Comparison of ENCODE assay signal across 18 mouse cellular contexts in genomic region chr6:116724489-116725160, GRCm38 (mm10). TPM values are rescaled to one million over a fixed set of nuclear protein-coding genes. Genes with fewer than 3 reads are reported as not detected.
DNase-seq lines count a peak whose midpoint lies in the region; ATAC-seq and TF ChIP-seq lines count a peak whose summit lies in the region.
"Had no signal": no experiment of that assay in that cellular context is flagged by ENCODE, and none has a peak within 500 bp of the region (broad histone marks: within the 10 kb centered on the region; RNA-seq: fewer than 3 reads in every experiment).

No protein-coding gene starts in this region.

- H3K9me3 ChIP-seq in liver, embryonic 16.5 days (replicated peaks; ENCODE audit: control insufficient read depth, low read length) = no peaks in the 10 kb centered on the region
- H3K9me3 ChIP-seq: hindbrain, embryonic 13.5 days; liver, embryonic 15.5 days; neural tube, embryonic 12.5 days had no signal

- peak; percentile 27; the same call in 1 of the 2 replicates for ATAC-seq in liver, embryonic 16.5 days (ENCODE audit: low read depth)
- peak; percentile 98 for ATAC-seq in megakaryocyte, adult 5-6 weeks (ENCODE audit: poor library complexity, severe bottlenecking)
- ATAC-seq: intestine, embryonic 16.5 days; Patski had no signal

- no peak overlapping the region for H3K4me2 ChIP-seq in liver, embryonic 16.5 days (ENCODE audit: low read depth, low read length)
- H3K4me2 ChIP-seq: hindbrain, embryonic 13.5 days; liver, embryonic 15.5 days; midbrain, embryonic 11.5 days; neural tube, embryonic 12.5 days had no signal

- H3K27me3 ChIP-seq in liver, embryonic 16.5 days (ENCODE audit: control insufficient read depth, insufficient read depth, low read depth, low read length) = no peaks in the 10 kb centered on the region
- H3K27me3 ChIP-seq: hindbrain, embryonic 13.5 days; liver, embryonic 15.5 days; neural tube, embryonic 12.5 days; Patski had no signal

- no peak overlapping the region for H3K4me3 ChIP-seq in liver, embryonic 16.5 days (ENCODE audit: low read depth, low read length)
- no peak overlapping the region for H3K4me3 ChIP-seq in bone marrow macrophage, adult 2 months (ENCODE audit: insufficient read depth, low read length)
- H3K4me3 ChIP-seq: hindbrain, embryonic 13.5 days; liver, embryonic 15.5 days; neural tube, embryonic 12.5 days had no signal

- no peak for TF ChIP-seq POLR2A in bone marrow macrophage, adult 2 months (IDR thresholded peaks at IDR 0.05; ENCODE audit: borderline replicate concordance, low read depth, low read length)

- DNase-seq in liver = no peak
- no peak for DNase-seq in right cerebral cortex, postnatal 36 days (ENCODE audit: low spot score in 2 of 2)
- DNase-seq in kidney, postnatal 4 days = no peak
- DNase-seq in kidney, adult 18-20 months = no peak
- DNase-seq: adrenal gland, adult 8-10 months; cerebellum, adult 11 months; cerebellum, postnatal 25 days; gastrocnemius, postnatal 14 days; thymus, postnatal 36 days had no signal

- 32% methylated on average over 12 of the region's 12 CpGs for WGBS in liver, embryonic 16.5 days (ENCODE audit: insufficient replicate concordance)

- TF ChIP-seq CTCF in bone marrow macrophage, adult 2 months (IDR thresholded peaks at IDR 0.05; ENCODE audit: low read depth, low read length) = no peak

- H3K27ac ChIP-seq in liver, embryonic 16.5 days (ENCODE audit: low read length) = no peak overlapping the region
- H3K27ac ChIP-seq in bone marrow macrophage, adult 2 months (ENCODE audit: insufficient read depth, low read depth, low read length) = peak overlapping the region; percentile 85
- H3K27ac ChIP-seq: hindbrain, embryonic 13.5 days; liver, embryonic 15.5 days; neural tube, embryonic 12.5 days had no signal

- H3K9ac ChIP-seq in liver, embryonic 16.5 days (ENCODE audit: low read depth, low read length) = no peak overlapping the region
- H3K9ac ChIP-seq: hindbrain, embryonic 13.5 days; liver, embryonic 15.5 days; neural tube, embryonic 12.5 days had no signal

- no peaks in the 10 kb centered on the region for H3K4me1 ChIP-seq in liver, embryonic 16.5 days (ENCODE audit: control insufficient read depth, low read depth, low read length)
- H3K4me1 ChIP-seq in bone marrow macrophage, adult 2 months (ENCODE audit: control insufficient read depth, insufficient read depth, low read length) = peaks cover 36% of the 10 kb centered on the region
- H3K4me1 ChIP-seq: hindbrain, embryonic 13.5 days; liver, embryonic 15.5 days; neural tube, embryonic 12.5 days had no signal

- H3K36me3 ChIP-seq in liver, embryonic 16.5 days (ENCODE audit: control insufficient read depth, insufficient read depth) = no peaks in the 10 kb centered on the region
- H3K36me3 ChIP-seq: hindbrain, embryonic 13.5 days; liver, embryonic 15.5 days; neural tube, embryonic 12.5 days had no signal

RNA-seq across cellular contexts. Expression of gene Tmem72, which starts 7.9 kb away (rescaled TPM):
- 0.05 and 0.15 TPM in 2 replicates for polyA plus RNA-seq in liver, embryonic 16.5 days (2015; fragmentation: Nextera tagmentation; extraction: Ambion mirVana)
- polyA plus RNA-seq in bone marrow macrophage, adult 2 months (2012; ENCODE audit: insufficient read depth, insufficient read length, missing spikeins) = 0.09 TPM in 1 of 2 replicates, not detected in the other
- total RNA-seq in megakaryocyte, adult 5-6 weeks (2015) = 0.13 and 0.21 TPM in 2 replicates
- total RNA-seq in megakaryocyte, adult 5-6 weeks (2017) = 0.12 and 0.33 TPM in 2 replicates

RNA-seq across cellular contexts. Expression of gene Rassf4, which starts 50.9 kb away (rescaled TPM):
- 6.7 and 7.9 TPM in 2 replicates for polyA plus RNA-seq in liver, embryonic 16.5 days (2015; fragmentation: Nextera tagmentation; extraction: Ambion mirVana)
- polyA plus RNA-seq in bone marrow macrophage, adult 2 months (2012; ENCODE audit: insufficient read depth, insufficient read length, missing spikeins) = 388 and 401 TPM in 2 replicates
- 229 and 230 TPM in 2 replicates for total RNA-seq in megakaryocyte, adult 5-6 weeks (2015)
- 165 and 181 TPM in 2 replicates for total RNA-seq in megakaryocyte, adult 5-6 weeks (2017)

Comparison
In these comparisons a context has a peak if more than half of its experiments do, and no peak if none do; other contexts are left out.
1. RNA of gene Rassf4, which starts 50.9 kb away (polyA plus RNA-seq): 388 to 401 TPM in bone marrow macrophage, adult 2 months; 6.7 to 7.9 TPM in liver, embryonic 16.5 days; every median in the first group is over 10 times any median in the second.